Mouse (Mus musculus): ENCODE results near the gene Fis1. TPM values are rescaled to one million over a fixed set of nuclear protein-coding genes. Genes with fewer than 3 reads are reported as not detected.

Fis1 gene
- total and polyA plus RNA-seq, 3 experiments: 142 to 207 (median 152) TPM

- DNase-seq (ENCODE audit: extremely low read depth): peak; percentile 43
- Histone ChIP-seq H3K36me3 (replicated peaks in 1 of 2; ENCODE audit: control insufficient read depth in 1 of 2, insufficient read depth in 1 of 2, low read length in 1 of 2) (no peaks in the 10 kb centered on the region), H3K4me3 (replicated peaks in 1 of 3; ENCODE audit: low read depth in 2 of 3, low read length in 2 of 3, poor library complexity in 1 of 3) (no peak overlapping the region), H3K4me1 (ENCODE audit: control insufficient read depth in 1 of 2, insufficient read depth in 2 of 2) (no peaks in the 10 kb centered on the region), H3K27me3 (replicated peaks) (peaks cover 75% of the 10 kb centered on the region), H3K9me3 (replicated peaks; ENCODE audit: low read length) (peaks cover 14% of the 10 kb centered on the region), H3K27ac (ENCODE audit: insufficient read depth, low read depth) (no peak overlapping the region), H3K4me2 (ENCODE audit: insufficient read depth, low read depth, poor library complexity, severe bottlenecking) (no peak overlapping the region), H3K79me2 (replicated peaks; ENCODE audit: control insufficient read depth, extremely low read depth, insufficient read depth, poor library complexity, severe bottlenecking) (no peaks in the 10 kb centered on the region), H3K9ac (ENCODE audit: insufficient read depth, low read depth) (no peak overlapping the region)
- dilution Hi-C loops (cut with MboI; ENCODE audit: extremely low pct_ligation_motif_present, extremely low pct_unique_long_range_greater_than_20kb, low sequenced_read_pairs) (no loop called here), in situ Hi-C loops (cut with MboI; ENCODE audit: low pct_ligation_motif_present, low pct_unique_long_range_greater_than_20kb, low sequenced_read_pairs) (no loop called here)
- TF ChIP-seq SMC3 (IDR thresholded peaks at IDR 0.05; ENCODE audit: low read depth, low read length) (peak; percentile 71), RCOR1 (conservative IDR thresholded peaks at IDR 0.05; ENCODE audit: low read depth, low read length) (no peak), RAD21 (IDR thresholded peaks at IDR 0.05; ENCODE audit: low read depth, low read length) (peak; percentile 42), CTCF (conservative IDR thresholded peaks at IDR 0.05 in 1 of 2, IDR thresholded peaks at IDR 0.05 in 1 of 2; ENCODE audit: low read depth in 2 of 2, low read length in 2 of 2) (peak; percentile 40 to 73)
These were observed 56.9 kb downstream of the Fis1 start for GRCm38 (mm10) chr5:137009988-137010387.

- Histone ChIP-seq H3K4me2 (ENCODE audit: insufficient read depth, low read depth, poor library complexity, severe bottlenecking) (no peak overlapping the region), H3K27ac (ENCODE audit: insufficient read depth, low read depth) (no peak overlapping the region), H3K36me3 (replicated peaks in 1 of 2; ENCODE audit: control insufficient read depth in 1 of 2, insufficient read depth in 1 of 2, low read length in 1 of 2) (no peaks in the 10 kb centered on the region), H3K79me2 (replicated peaks; ENCODE audit: control insufficient read depth, extremely low read depth, insufficient read depth, poor library complexity, severe bottlenecking) (no peaks in the 10 kb centered on the region), H3K9me3 (replicated peaks; ENCODE audit: low read length) (peaks cover 20% of the 10 kb centered on the region), H3K4me1 (ENCODE audit: control insufficient read depth in 1 of 2, insufficient read depth in 2 of 2) (no peaks in the 10 kb centered on the region), H3K4me3 (replicated peaks in 1 of 3; ENCODE audit: low read depth in 2 of 3, low read length in 2 of 3, poor library complexity in 1 of 3) (no peak overlapping the region), H3K9ac (ENCODE audit: insufficient read depth, low read depth) (no peak overlapping the region), H3K27me3 (replicated peaks) (peaks cover 56% of the 10 kb centered on the region)
- dilution Hi-C loops (cut with MboI; ENCODE audit: extremely low pct_ligation_motif_present, extremely low pct_unique_long_range_greater_than_20kb, low sequenced_read_pairs): no loop called here
- DNase-seq (ENCODE audit: extremely low read depth): no peak
- in situ Hi-C loops (cut with MboI; ENCODE audit: low pct_ligation_motif_present, low pct_unique_long_range_greater_than_20kb, low sequenced_read_pairs): no loop called here
- TF ChIP-seq CHD2 (IDR thresholded peaks at IDR 0.05; ENCODE audit: low read length) (no peak), USF1 (IDR thresholded peaks at IDR 0.05; ENCODE audit: low read depth, low read length) (no peak), BHLHE40 (IDR thresholded peaks at IDR 0.05; ENCODE audit: low read depth, low read length) (no peak), PAX5 (IDR thresholded peaks at IDR 0.05; ENCODE audit: low read length) (no peak)
These were observed 59.4 kb downstream of the Fis1 start for GRCm38 (mm10) chr5:137012401-137012950.

Other genes starting within 250 kb of the Fis1 start
- 0.72 TPM in 1 of 2 replicates, not detected in the other for gene Col26a1, start 70.1 kb upstream of the Fis1 start, total RNA-seq (2012; rRNA removed)
- not detected in 2 replicates for gene Col26a1, start 70.1 kb upstream of the Fis1 start, total RNA-seq (2014; rRNA removed)
- not detected in 2 replicates for gene Col26a1, start 70.1 kb upstream of the Fis1 start, polyA plus RNA-seq (2012; ENCODE audit: insufficient read length, low read depth)
- gene Ift22, start 45.1 kb upstream of the Fis1 start, total RNA-seq (2012; rRNA removed): 16.8 and 20.7 TPM in 2 replicates
- gene Ift22, start 45.1 kb upstream of the Fis1 start, total RNA-seq (2014; rRNA removed): 18.5 and 20.5 TPM in 2 replicates
- 39.0 and 39.6 TPM in 2 replicates for gene Ift22, start 45.1 kb upstream of the Fis1 start, polyA plus RNA-seq (2012; ENCODE audit: insufficient read length, low read depth)
- 0.25 TPM in 2 replicates for gene Cldn15, start 13.3 kb downstream of the Fis1 start, total RNA-seq (2012; rRNA removed)
- gene Cldn15, start 13.3 kb downstream of the Fis1 start, total RNA-seq (2014; rRNA removed): 0.24 TPM in 1 of 2 replicates, not detected in the other
- 0.29 and 0.35 TPM in 2 replicates for gene Cldn15, start 13.3 kb downstream of the Fis1 start, polyA plus RNA-seq (2012; ENCODE audit: insufficient read length, low read depth)
- 38.2 and 45.2 TPM in 2 replicates for gene Plod3, start 33.7 kb downstream of the Fis1 start, total RNA-seq (2012; rRNA removed)
- gene Plod3, start 33.7 kb downstream of the Fis1 start, total RNA-seq (2014; rRNA removed): 8.8 and 9.9 TPM in 2 replicates
- gene Plod3, start 33.7 kb downstream of the Fis1 start, polyA plus RNA-seq (2012; ENCODE audit: insufficient read length, low read depth): 22.2 and 23.6 TPM in 2 replicates
- gene Znhit1, start 34.7 kb downstream of the Fis1 start, total RNA-seq (2012; rRNA removed): 60.1 and 67.3 TPM in 2 replicates
- gene Znhit1, start 34.7 kb downstream of the Fis1 start, total RNA-seq (2014; rRNA removed): 36.8 and 39.6 TPM in 2 replicates
- 83.5 and 99.2 TPM in 2 replicates for gene Znhit1, start 34.7 kb downstream of the Fis1 start, polyA plus RNA-seq (2012; ENCODE audit: insufficient read length, low read depth)
- 0.38 TPM in 1 of 2 replicates, not detected in the other for gene Vgf, start 73.1 kb downstream of the Fis1 start, total RNA-seq (2012; rRNA removed)
- gene Vgf, start 73.1 kb downstream of the Fis1 start, total RNA-seq (2014; rRNA removed): not detected in 2 replicates
- not detected in 2 replicates for gene Vgf, start 73.1 kb downstream of the Fis1 start, polyA plus RNA-seq (2012; ENCODE audit: insufficient read length, low read depth)
- gene Ap1s1, start 92.9 kb downstream of the Fis1 start, total RNA-seq (2012; rRNA removed): 98.8 and 113 TPM in 2 replicates
- 68.0 and 77.8 TPM in 2 replicates for gene Ap1s1, start 92.9 kb downstream of the Fis1 start, total RNA-seq (2014; rRNA removed)
- gene Ap1s1, start 92.9 kb downstream of the Fis1 start, polyA plus RNA-seq (2012; ENCODE audit: insufficient read length, low read depth): 102 and 115 TPM in 2 replicates
- gene Serpine1, start 119.0 kb downstream of the Fis1 start, total RNA-seq (2012; rRNA removed): 0.34 and 0.51 TPM in 2 replicates
- 0.84 and 1.8 TPM in 2 replicates for gene Serpine1, start 119.0 kb downstream of the Fis1 start, total RNA-seq (2014; rRNA removed)
- 0.44 and 0.61 TPM in 2 replicates for gene Serpine1, start 119.0 kb downstream of the Fis1 start, polyA plus RNA-seq (2012; ENCODE audit: insufficient read length, low read depth)
- 11.8 and 12.9 TPM in 2 replicates for gene Trim56, start 162.9 kb downstream of the Fis1 start, total RNA-seq (2012; rRNA removed)
- gene Trim56, start 162.9 kb downstream of the Fis1 start, total RNA-seq (2014; rRNA removed): 6.0 and 7.6 TPM in 2 replicates
- gene Trim56, start 162.9 kb downstream of the Fis1 start, polyA plus RNA-seq (2012; ENCODE audit: insufficient read length, low read depth): 10.8 and 11.2 TPM in 2 replicates
- 0.17 TPM in 1 of 2 replicates, not detected in the other for gene Muc3, start 196.0 kb downstream of the Fis1 start, total RNA-seq (2012; rRNA removed)
- not detected in 2 replicates for gene Muc3, start 196.0 kb downstream of the Fis1 start, total RNA-seq (2014; rRNA removed)
- gene Muc3, start 196.0 kb downstream of the Fis1 start, polyA plus RNA-seq (2012; ENCODE audit: insufficient read length, low read depth): 0.13 TPM in 1 of 2 replicates, not detected in the other